Mouse (Mus musculus) naive thymus-derived CD4-positive, alpha-beta T cell, adult 2 months (primary cell): ENCODE data around the gene Rtl5.

Experiments
- DNase-seq: peaks from one replicate; pipeline ENCODE4 v3.0.0-alpha.2; 2011; ENCODE audit warnings: low read depth

Gene Rtl5

DNA sequence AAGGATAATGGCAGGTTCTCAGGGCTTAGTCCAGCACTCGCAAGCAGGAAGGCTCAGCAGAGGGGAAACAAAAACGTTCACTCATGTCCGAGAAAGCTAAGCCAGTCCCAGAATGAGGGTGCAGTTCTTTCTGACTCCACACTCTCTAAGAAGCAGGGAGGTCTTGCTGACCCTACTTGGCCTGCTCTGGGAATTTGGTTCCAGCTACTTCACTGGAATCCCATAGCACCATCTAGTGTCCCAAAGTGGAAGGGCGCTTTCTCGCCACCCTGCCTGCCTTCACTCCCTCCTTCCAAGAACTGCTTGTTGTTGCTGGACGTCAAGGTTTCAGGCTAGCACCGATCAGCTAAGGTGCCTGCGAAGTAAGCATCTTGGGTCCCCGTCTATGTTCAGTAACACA is 5.0 kb downstream of the Rtl5 start:
- DNase-seq = peak; percentile 69

DNA sequence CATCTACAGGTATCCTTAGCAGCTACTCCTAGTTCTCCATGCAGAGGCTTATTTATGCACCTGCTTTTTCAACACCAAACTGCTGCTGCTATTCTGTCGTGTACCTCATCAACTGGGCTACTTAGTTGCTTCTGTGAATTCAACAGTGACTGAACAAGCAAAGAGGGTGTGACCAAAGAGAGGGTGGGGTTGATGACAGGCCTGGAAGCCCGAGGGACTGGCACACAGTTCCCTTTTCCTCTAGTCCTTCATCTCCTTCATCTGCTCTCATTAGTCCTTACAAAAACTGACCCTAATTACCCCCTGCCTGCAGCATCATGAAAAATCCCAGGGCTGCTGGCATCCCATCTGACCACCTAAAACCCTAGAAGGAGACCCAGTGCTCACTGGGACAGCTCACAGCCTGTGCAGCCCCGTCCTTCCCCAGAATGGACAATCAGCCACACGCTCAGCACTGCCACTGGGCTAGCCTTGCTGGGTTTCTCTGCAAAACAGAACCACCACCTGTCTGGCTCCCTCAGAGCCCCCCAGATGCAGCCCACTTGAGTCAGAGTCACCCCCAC is 5.8 kb downstream of the Rtl5 start:
- DNase-seq = no peak

DNA sequence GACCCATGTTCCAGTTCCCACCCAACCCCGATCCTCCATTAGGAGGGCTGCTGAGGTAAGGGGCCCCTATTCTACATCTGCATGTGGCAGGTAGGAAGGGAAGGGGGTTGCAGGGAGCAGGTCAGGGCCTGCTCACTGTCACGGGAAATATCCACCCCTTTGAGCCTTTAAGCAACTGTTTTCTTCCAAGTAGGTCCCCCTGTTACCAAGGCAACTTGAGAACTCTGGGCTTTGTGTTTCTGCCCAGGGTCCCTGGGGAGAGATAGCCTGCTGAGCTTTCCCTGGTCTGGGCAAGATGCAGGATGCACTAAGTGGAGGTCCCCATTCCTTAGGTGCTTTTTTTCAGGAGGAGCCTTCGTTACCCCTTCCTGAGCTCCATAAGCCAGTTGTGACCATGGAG is 7.0 kb downstream of the Rtl5 start:
- DNase-seq = no peak

DNA sequence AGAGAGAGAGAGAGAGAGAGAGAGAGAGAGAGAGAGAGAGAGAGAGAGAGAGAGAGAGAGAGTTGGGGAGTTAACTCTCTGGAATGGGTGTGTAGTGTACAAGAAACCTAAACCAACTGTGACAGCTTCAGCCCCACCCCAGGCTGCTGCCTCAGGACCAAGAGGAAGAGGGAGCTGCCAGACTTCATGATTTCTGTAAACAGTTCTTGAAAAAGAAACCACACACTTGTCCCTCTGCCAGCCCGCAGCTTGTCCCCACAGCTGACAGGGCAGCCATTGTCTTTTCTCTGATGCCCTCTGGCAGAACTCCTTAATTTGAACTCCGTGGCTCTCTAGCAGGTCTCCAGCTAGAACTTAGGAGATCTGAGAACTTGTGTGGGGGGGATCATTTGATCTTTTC is 10.2 kb downstream of the Rtl5 start:
- peak; percentile 35 for DNase-seq

DNA sequence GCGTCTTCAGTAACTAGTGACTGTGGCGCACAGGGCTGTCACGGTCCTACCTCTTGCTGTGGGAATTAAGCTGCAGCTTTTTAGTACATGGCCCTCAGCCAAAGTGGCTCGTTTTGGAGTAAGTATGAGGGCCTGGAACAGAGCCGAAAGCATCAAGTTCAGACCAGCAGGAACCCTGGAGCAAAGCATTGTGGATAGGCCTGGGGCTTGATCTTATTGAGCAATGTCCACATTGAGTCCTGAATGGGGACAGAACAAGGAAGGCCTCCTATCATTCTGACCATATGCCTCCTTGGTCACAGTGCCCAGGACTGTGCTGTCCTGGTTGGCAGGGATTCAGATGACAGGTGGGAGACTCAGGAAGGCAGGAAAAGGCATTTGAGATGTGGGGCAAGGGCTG is 10.9 kb downstream of the Rtl5 start:
- no peak for DNase-seq

DNA sequence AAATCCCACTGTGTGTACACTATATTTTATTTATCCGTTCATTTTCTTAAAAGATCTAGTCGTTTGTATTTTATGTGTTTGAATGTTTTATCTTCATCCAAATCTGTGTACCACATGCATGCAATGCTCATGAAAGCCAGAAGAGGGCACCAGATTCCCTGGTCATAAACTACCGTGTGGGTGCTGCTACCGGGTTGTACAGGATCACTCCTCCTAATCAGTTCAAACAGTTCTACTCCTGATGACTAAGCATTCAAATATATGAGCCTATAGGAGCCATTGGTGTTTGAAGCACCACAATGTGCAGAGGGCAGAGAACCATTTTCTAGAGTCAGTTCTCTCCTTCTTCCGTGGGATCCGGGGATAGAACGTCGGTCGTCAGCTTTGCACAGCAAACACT is 11.7 kb downstream of the Rtl5 start:
- DNase-seq = peak; percentile 68

DNA sequence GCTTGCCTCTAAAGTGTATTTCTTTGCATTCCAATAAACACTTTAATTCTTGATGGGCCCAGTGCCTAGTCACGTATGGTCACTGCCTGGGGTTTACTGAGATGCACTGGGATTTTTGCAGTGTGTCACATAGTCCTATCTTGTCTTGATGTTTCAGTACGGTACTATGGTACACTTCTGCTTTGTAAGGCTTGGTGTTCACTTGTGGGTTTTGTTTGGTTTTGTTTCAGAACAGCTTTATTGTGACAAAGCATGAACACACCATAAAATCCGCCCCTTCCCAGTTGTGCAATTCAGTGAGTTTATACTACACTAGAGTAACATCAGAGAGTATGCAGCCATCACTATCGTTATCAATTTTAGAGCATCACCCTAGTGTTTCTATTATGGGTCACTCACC is 17.1 kb downstream of the Rtl5 start:
- DNase-seq = no peak

DNA sequence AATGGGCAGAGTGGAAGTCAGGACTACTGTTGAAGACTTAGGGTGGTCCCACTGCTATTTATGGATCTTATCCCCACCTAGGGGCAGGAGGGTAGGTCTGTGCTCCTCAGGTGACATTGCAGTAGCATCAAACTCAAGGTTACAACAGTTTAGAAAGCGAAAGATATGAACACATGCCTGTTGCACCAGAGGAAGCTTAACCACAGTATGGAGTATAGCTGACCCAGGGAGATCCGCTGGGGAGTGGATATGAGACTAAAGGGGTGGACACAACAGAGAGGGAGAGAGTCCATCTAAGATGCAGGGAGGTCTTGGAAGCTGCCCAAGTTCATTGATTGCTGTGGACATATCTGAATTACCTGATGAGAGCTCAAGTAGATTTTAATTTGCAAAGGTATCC is 17.7 kb downstream of the Rtl5 start:
- no peak for DNase-seq

DNA sequence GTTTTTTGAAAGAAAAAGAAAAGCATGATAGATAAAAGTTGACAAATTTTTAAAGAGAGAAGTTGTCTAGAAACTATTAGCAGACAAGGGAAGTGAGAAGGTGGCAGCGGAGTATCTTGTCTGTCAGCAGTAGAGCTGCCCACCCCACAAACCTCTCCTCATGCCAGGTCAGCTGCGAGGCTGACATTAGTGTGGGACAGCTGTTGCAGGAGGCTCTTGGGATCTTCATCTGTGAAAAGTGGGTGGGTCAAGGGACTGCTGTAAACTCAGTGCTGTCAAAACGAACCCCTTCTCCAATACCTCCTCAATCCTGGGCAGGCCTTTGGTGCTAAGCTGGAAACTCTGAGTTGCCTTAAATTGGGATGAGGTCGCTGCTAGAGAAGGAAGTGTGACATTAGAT is 19.9 kb downstream of the Rtl5 start:
- no peak for DNase-seq

DNA sequence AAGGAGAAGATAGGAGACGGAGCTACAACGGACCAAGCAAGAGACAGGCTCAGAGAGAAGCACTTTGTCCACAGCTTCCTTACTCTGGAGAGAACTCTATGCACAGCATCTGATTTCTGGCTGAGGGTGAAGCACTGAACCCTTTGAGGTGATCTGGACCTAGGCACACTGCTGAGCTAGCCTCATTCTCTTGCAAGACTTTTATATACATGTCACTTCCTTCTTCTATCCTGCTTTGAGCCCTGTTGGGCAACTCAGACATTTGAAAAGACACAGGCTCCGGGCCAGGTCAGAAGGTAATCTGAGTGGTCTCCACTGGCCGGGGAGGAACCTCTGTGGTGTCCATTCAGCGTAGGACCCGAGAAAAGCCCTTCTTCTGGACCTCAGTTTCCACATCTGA is 20.6 kb downstream of the Rtl5 start:
- no peak for DNase-seq

DNA sequence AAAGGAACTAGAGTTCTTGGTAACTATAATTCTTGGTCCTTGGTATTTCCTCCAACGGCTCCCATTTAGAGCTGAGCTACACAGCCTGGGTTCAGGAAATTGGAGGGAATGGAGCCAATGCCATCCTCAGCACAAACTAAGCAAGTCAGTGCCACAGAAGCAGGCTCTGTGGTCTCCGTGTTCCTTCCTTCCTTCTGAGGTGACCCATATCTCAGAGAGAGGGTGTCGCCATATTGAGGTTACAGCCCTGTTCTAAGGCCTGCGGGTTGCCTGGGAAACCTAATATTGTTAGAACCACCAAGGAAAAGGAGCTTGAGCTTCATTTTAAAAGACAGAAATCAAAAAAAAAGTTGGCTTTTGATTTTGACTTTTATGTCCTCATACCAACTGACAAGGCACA is 28.7 kb downstream of the Rtl5 start:
- peak; percentile 35 for DNase-seq

DNA sequence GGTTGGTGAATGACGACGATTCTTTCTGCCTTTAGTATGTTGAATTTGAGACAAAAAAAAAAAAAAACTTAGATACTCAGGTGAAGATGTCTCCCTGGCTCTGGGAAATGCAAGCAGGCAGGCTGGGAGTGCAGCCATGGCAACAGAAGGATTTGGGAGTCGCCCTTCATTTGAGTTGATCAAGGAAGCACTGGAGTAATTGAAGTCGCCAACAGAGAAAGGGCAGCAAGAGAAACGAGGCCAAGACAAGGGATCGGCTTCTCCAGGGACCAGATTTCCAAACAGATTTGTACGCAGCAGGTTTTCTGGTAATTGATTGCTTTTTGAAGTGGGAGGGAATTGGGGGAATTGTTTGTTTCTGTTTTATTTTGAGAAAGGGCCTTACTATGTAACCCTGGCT is 29.5 kb downstream of the Rtl5 start:
- no peak for DNase-seq

DNA sequence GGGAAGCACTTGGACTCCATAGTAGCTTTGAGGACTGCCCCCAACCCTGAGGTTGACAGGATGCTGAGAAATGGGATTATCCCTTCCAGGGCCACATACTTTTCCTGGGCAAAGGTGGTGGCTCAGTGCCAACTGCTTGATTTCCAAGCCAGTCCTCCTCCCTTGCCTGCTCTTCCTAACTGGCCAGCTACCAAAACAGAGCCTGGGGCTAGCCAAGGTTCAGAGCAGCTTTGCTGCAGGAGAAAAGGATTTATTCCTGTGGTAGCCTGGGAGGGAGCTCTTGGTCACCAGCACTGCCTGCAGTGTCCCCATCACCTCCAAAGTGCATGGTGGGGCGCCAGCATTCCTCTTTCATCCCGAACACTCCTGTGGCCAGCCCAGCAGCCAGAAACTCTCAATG is 33.6 kb downstream of the Rtl5 start:
- no peak for DNase-seq

DNA sequence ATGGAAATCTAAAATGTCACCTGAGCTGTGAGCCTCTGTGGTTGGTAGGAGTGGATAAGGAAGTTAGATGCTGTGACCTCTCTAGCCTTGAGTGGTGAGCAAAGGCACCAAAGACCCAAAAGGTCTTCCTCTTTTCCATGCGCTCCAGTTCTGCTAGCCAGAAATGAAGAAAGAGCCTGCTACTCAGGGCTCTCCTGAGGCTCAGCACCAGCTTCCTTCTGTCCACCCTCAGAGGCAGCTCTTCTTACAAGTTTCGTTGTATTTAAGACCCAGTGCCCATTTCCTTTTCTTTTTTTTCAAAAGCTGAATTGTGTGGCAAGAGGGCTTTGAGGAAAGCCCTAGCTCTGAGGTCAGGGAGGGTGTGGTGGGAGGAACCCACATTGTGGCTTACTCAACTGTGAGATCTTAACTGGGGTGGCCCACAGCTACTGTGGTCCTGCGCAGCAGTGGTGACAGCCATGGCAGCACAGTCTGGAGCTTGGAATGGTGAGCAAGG is 34.2 kb downstream of the Rtl5 start:
- DNase-seq = no peak

DNA sequence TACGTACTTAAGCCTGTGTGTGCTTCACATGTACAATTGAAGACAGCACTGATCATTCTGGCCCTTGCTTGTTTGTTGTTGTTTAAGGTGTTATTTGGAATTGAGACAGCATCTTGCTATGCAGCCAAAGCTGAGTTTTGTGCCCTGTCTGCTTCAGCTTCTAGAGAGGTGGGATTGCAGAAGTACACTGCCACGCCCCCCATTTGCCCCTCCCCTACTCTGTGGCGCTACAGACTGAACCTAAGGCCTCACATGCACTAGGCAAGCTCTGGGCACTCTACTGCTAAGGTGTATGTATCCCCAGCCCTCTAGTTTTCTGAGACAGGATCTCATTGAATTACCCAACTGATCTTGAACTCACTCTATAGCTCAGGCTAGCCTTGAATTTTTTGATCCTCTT is 35.4 kb downstream of the Rtl5 start:
- DNase-seq = no peak

DNA sequence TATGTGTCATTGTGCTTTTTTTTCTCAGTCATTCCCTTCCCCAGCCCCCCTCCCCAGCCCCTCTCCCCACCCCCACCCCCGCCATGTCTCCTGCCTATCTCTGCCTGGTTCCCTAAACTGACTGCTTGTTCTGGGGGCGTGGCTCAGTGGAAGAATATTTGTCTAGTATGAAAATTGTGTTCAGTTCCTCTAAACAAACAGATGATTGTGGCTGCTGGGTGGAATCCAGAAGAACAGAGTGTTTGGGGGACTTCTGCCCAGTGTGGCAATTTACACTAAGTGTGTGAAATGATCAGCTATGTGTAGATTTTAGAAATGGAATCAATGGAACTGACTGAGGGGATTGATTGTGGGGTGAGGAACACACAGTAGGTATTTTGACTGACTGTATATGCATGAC is 37.5 kb downstream of the Rtl5 start:
- DNase-seq = no peak

DNA sequence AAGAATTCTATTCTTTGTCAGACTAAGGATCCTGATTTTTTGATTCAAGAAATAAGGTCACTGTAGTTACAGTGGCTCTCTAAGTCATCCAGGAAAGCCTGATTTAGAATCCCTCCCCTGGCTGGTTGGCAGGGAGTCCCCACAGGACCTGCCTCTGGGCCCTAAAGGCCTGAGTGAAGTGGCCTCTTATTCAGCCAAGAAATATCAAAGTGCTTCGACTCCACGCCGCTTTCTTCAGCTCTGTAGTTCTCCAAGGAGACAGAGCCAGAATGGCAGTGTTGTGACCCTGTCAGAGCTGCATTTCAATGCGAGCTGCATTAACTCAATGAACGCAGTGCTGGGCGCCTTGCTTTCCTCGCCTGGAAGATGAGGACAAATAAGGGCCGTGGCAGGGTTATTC is 38.7 kb downstream of the Rtl5 start:
- no peak for DNase-seq

DNA sequence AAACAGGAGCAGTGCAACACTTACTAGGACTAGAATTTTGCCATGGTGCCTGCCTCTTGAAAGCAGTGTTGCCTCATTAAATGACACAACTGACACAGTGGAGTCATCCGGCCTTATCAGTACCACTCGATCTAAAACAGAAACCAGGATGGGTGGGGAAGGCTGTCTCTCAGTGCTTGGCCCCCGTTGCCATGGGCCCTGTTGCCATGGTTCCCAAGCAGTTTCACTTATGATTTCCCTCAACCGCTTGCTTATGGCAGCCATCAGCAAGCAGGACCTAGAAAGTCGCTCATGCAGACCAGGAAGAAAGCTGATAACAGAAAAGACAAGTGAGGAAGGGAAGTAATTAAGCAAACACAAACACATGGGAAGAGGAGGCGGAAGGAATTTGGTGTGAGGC is 39.3 kb downstream of the Rtl5 start:
- DNase-seq = peak; percentile 88

DNA sequence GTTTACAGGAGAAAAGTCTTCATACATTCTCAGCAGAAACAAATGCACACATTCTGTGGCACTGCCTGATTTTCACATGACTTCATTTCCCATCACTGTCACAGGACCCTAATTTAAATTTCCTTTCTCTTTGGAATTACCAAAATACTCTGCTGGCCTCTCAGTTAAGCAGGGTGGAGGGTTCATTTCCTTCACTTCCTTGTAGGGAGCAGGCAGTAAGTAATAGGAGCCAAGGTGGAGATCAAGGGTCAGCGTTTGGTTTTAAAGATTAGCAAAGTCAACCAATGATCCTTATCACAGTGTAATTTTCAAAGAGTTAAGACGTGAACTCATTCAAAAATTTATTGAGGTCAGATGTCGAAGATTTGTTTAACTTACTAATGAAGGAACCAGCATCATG is 46.1 kb downstream of the Rtl5 start:
- no peak for DNase-seq

DNA sequence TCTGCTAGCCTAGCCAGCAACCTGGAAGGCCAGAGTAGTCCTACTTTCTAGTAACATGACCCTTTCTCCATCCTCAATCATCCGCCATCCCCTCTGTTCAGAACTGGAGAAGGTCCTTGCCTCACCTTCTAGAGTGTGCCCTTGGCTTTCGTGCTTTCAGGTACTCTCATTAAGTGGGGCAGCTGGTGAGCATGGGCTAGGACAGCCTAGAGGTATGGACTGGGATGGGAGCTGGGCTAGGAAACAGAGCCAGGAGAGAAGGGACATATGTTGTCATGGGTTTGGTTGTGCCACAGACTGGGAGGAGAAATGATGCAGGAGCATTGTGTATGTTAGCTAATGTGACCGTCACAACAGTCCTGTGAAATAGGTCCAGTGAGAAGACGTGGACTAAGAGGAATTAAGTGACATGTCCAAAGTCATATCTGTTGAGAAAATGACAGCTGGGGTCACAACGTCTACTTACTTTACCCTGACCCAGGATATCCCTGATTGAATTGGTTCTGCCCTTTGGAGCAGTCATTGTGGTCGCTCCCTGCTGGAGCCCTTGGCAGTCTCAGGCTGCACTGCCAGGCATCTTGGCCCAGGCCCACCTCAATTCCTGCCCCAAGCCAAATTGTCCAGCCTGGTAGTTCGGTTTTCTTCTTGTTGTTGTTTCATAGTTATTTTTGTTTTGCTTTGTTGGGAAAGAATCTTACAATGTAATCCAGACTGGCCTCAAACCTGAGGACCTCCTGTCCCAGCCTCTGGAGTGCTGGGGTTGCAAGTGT is 51.4 kb downstream of the Rtl5 start:
- no peak for DNase-seq

DNA sequence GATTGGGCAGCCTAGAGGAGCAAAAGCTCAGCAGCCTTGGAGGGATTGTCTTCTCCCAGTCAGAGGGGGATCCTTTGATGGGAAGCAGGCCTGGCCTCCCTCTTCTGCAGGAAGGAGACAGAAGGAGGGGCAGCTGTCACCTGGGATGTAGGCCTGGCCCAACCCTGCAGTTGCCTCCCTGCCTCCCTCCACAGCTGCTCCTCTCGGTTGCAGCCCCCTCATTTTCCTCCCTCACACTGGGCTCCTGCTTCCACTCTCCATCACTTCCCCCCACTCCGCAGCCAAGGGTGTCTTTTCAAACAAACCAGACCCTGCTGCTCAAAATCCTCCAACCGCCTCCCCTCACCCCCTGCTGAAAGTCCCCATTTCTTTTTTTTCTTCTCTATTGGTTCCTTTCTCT is 52.2 kb downstream of the Rtl5 start:
- no peak for DNase-seq

DNA sequence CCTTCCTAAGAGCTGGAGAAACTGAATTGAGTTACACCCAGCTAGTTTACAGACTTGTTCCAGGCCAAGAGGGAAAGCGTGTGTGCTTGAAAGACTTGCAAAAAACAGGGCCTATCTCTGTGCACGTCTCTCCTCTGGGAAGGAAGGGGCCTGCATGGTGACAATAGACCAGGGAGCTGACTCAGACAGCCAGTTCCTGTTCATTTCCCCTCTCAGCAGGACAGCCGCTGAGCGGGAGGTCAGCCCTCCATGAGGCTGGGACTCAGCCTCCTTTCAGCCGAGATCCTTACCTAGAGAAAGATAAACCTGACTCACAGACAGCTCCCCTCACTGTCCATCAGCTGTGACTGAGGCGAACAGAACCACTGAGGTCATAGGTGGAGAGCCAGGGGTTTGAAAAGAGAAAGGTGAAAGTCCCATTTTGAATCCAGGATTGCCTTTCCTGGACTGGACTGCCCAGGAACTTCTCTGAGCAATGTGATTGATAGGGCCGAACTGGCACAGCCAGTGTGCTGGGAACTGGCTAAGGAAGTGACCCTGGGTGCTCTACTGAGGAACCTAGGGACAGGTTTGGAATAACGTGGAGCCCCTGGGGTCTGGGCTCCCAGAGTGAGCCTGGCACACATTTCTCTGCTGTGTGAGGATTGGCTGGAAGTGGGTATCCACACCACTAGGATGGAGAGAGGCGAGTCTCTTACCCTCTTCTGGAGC is 53.7 kb downstream of the Rtl5 start:
- DNase-seq = no peak
